ENCODE assay signal across 7 mouse cellular contexts in genomic region chr6:72189061-72189863, GRCm38 (mm10). TPM values are rescaled to one million over a fixed set of nuclear protein-coding genes. Genes with fewer than 3 reads are reported as not detected.
DNase-seq lines count a peak whose midpoint lies in the region; ATAC-seq lines count a peak whose summit lies in the region.

No protein-coding gene starts in this region.

- H3K4me1 ChIP-seq in heart, embryonic 10.5 days = peaks cover 27% of the 10 kb centered on the region
- H3K4me1 ChIP-seq in kidney, embryonic 15.5 days = peaks cover 28% of the 10 kb centered on the region

- peak overlapping the region; percentile 88 for H3K27ac ChIP-seq in heart, embryonic 10.5 days
- H3K27ac ChIP-seq in kidney, embryonic 15.5 days = peak overlapping the region; percentile 75

- DNase-seq in Muller cell, postnatal 12 days (ENCODE audit: inconsistent ontology term) = peak; percentile 47
- peak; percentile 48 for DNase-seq in embryo, embryonic 9.5 days (ENCODE audit: extremely low spot score)
- no peak for DNase-seq in heart, embryonic 10.5 days (ENCODE audit: low spot score)
- peak; percentile 50 to 78 for DNase-seq in lung, postnatal 4 days
- DNase-seq in frontal cortex, postnatal 10 days (ENCODE audit: low spot score in 2 of 2) = no peak
- no peak for DNase-seq in cerebellum, adult 11-12 months

- H3K4me2 ChIP-seq in kidney, embryonic 15.5 days = peak overlapping the region; percentile 64

- no peaks in the 10 kb centered on the region for H3K9me3 ChIP-seq in heart, embryonic 10.5 days
- no peaks in the 10 kb centered on the region for H3K9me3 ChIP-seq in kidney, embryonic 15.5 days (replicated peaks)

- H3K36me3 ChIP-seq in heart, embryonic 10.5 days = no peaks in the 10 kb centered on the region
- H3K36me3 ChIP-seq in kidney, embryonic 15.5 days = no peaks in the 10 kb centered on the region

- WGBS in heart, embryonic 10.5 days = 2% methylated on average over 29 of the region's 29 CpGs
- 3% methylated on average over 29 of the region's 29 CpGs for WGBS in kidney, embryonic 15.5 days

- peak overlapping the region; percentile 55 for H3K4me3 ChIP-seq in heart, embryonic 10.5 days
- peak overlapping the region; percentile 28 for H3K4me3 ChIP-seq in kidney, embryonic 15.5 days (replicated peaks)

- H3K27me3 ChIP-seq in heart, embryonic 10.5 days (ENCODE audit: insufficient read depth, poor library complexity, severe bottlenecking) = peaks cover 22% of the 10 kb centered on the region
- H3K27me3 ChIP-seq in kidney, embryonic 15.5 days = peaks cover 13% of the 10 kb centered on the region; the same call in 1 of the 2 replicates

- ATAC-seq in kidney, embryonic 15.5 days (replicated peaks; ENCODE audit: low FRiP score) = peak; percentile 57

- peak overlapping the region; percentile 44 for H3K9ac ChIP-seq in kidney, embryonic 15.5 days

RNA-seq across cellular contexts. Expression of gene Atoh8, which starts 46.1 kb away (rescaled TPM):
- 10.9 and 15.7 TPM in 2 replicates for polyA plus RNA-seq in heart, embryonic 10.5 days (2016; fragmentation: Nextera tagmentation; extraction: Ambion mirVana)
- 18.5 and 18.9 TPM in 2 replicates for polyA plus RNA-seq in kidney, embryonic 15.5 days (2015; fragmentation: Nextera tagmentation; extraction: Ambion mirVana)

Comparison
In these comparisons a context has a peak if more than half of its experiments do, and no peak if none do; other contexts are left out.
1. DNase-seq: peak in Muller cell, postnatal 12 days (single experiment), embryo, embryonic 9.5 days (single experiment) and lung, postnatal 4 days (2 of 2); none in heart, embryonic 10.5 days (single experiment), frontal cortex, postnatal 10 days (0 of 2) and cerebellum, adult 11-12 months (single experiment).